Mouse (Mus musculus): ENCODE measurements around the gene Zbtb20.

- TF ChIP-seq GATA1 (IDR thresholded peaks at IDR 0.05; ENCODE audit: borderline replicate concordance, low read length) (no peak), CTCF (IDR thresholded peaks at IDR 0.05; ENCODE audit: low read depth, low read length) (no peak), TAL1 (conservative IDR thresholded peaks at IDR 0.05; ENCODE audit: low read depth, low read length) (no peak)
Observed at GRCm38 (mm10) chr16:43610375-43610774, 734.7 kb downstream of the Zbtb20 start.

All from G1E (cell line).